Mouse (Mus musculus) limb, embryonic 13.5 days (tissue): ENCODE measurements around the gene Fabp1. TPM values are rescaled to one million over a fixed set of nuclear protein-coding genes. Genes with fewer than 3 reads are reported as not detected.

Source experiments
- ATAC-seq: fragments of 200-750 bp; cut with Nextera tagmentation; 2 replicates; pipeline ENCODE4 v1.8.0; 2017; ENCODE audit warnings: low read depth, moderate number of reproducible peaks, moderate TSS enrichment; ENCODE audit not compliant: low FRiP score
- H3K27ac ChIP-seq: fragments of 300-500 bp; sonication (generic); 2 replicates; pipeline ENCODE4 v1.5.1; 2015; ENCODE audit warnings: inconsistent platforms, mild to moderate bottlenecking, moderate library complexity
- H3K27me3 ChIP-seq: fragments of 300-500 bp; sonication (generic); 2 replicates; pipeline ENCODE4 v1.6.1; 2015; ENCODE audit warnings: mild to moderate bottlenecking, inconsistent platforms
- H3K36me3 ChIP-seq: fragments of 300-500 bp; sonication (generic); 2 replicates; pipeline ENCODE4 v1.6.1; 2015; ENCODE audit warnings: inconsistent platforms, mild to moderate bottlenecking, moderate library complexity
- H3K4me1 ChIP-seq: fragments of 300-500 bp; sonication (generic); 2 replicates; pipeline ENCODE4 v1.6.1; 2015; ENCODE audit warnings: inconsistent platforms
- H3K4me2 ChIP-seq: fragments of 300-500 bp; sonication (generic); replicated peaks from 2 replicates; pipeline ENCODE4 v1.6.1; 2015; ENCODE audit warnings: inconsistent platforms, mild to moderate bottlenecking, moderate library complexity
- H3K4me3 ChIP-seq: fragments of 300-500 bp; sonication (generic); 2 replicates; pipeline ENCODE4 v1.5.1; 2015; ENCODE audit warnings: moderate library complexity, mild to moderate bottlenecking, inconsistent platforms
- H3K9ac ChIP-seq: fragments of 300-500 bp; sonication (generic); 2 replicates; pipeline ENCODE4 v1.6.1; 2015; ENCODE audit warnings: mild to moderate bottlenecking, inconsistent platforms
- H3K9me3 ChIP-seq: fragments of 300-500 bp; sonication (generic); 2 replicates; pipeline ENCODE4 v1.6.1; 2016; ENCODE audit warnings: inconsistent platforms
- WGBS: fragments of 180-500 bp; shearing (Covaris S2); methylation state at CpG from one replicate; pipeline ENCODE4 v1.1.7; 2015; 5-methylcytosine and 5-hydroxymethylcytosine counted together
- polyA plus RNA-seq: library from polyadenylated mRNA; unstranded; fragments of >200 nt; fragmentation: Nextera tagmentation; extraction: Ambion mirVana; gene quantifications from 2 replicates; pipeline ENCODE4 v1.2.1, GENCODE M21; 2015

Fabp1 gene
- polyA plus RNA-seq, 1 experiment from 2014 or later: 0.48 TPM

GRCm38 (mm10) chr6:71189578-71189977, 10.0 kb upstream of the Fabp1 start:
- Histone ChIP-seq H3K4me1 (no peaks in the 10 kb centered on the region), H3K9me3 (no peaks in the 10 kb centered on the region), H3K4me3 (no peak overlapping the region), H3K9ac (no peak overlapping the region), H3K27ac (no peak overlapping the region), H3K4me2 (no peak overlapping the region), H3K27me3 (no peaks in the 10 kb centered on the region), H3K36me3 (no peaks in the 10 kb centered on the region)
- WGBS: 24% methylated on average over 1 of the region's 1 CpGs
- no peak for ATAC-seq

GRCm38 (mm10) chr6:71190501-71190900, 9.1 kb upstream of the Fabp1 start:
- Histone ChIP-seq H3K4me3 (no peak overlapping the region), H3K27me3 (no peaks in the 10 kb centered on the region), H3K4me1 (no peaks in the 10 kb centered on the region), H3K9ac (no peak overlapping the region), H3K9me3 (no peaks in the 10 kb centered on the region), H3K27ac (no peak overlapping the region), H3K36me3 (no peaks in the 10 kb centered on the region), H3K4me2 (no peak overlapping the region)
- WGBS: 76% methylated on average over 2 of the region's 2 CpGs
- ATAC-seq: no peak

GRCm38 (mm10) chr6:71193151-71193740, 6.4 kb upstream of the Fabp1 start:
- no peaks in the 10 kb centered on the region for H3K27me3 ChIP-seq
- H3K9me3 ChIP-seq: no peaks in the 10 kb centered on the region
- H3K4me2 ChIP-seq: no peak overlapping the region
- 82% methylated on average over 6 of the region's 6 CpGs for whole genome bisulfite sequencing
- no peaks in the 10 kb centered on the region for H3K36me3 ChIP-seq
- H3K4me3 ChIP-seq: no peak overlapping the region
- no peak overlapping the region for H3K27ac ChIP-seq
- ATAC-seq: no peak
- H3K4me1 ChIP-seq: no peaks in the 10 kb centered on the region
- no peak overlapping the region for H3K9ac ChIP-seq

- no peak for ATAC-seq
- no peak overlapping the region for H3K4me2 ChIP-seq
- H3K9ac ChIP-seq: no peak overlapping the region
- H3K27ac ChIP-seq: no peak overlapping the region
- H3K9me3 ChIP-seq: no peaks in the 10 kb centered on the region
- no peak overlapping the region for H3K4me3 ChIP-seq
- H3K36me3 ChIP-seq: no peaks in the 10 kb centered on the region
- no peaks in the 10 kb centered on the region for H3K4me1 ChIP-seq
- no peaks in the 10 kb centered on the region for H3K27me3 ChIP-seq
Observed at GRCm38 (mm10) chr6:71196107-71196506, 3.5 kb upstream of the Fabp1 start.

- Histone ChIP-seq H3K27me3 (no peaks in the 10 kb centered on the region), H3K36me3 (no peaks in the 10 kb centered on the region), H3K9ac (no peak overlapping the region), H3K4me2 (no peak overlapping the region), H3K9me3 (no peaks in the 10 kb centered on the region), H3K4me1 (peaks cover 3% of the 10 kb centered on the region; the same call in 1 of the 2 replicates), H3K4me3 (no peak overlapping the region), H3K27ac (no peak overlapping the region)
- WGBS: 83% methylated on average over 13 of the region's 13 CpGs
- no peak for ATAC-seq
Observed at GRCm38 (mm10) chr6:71197636-71198535, 1.7 kb upstream of the Fabp1 start.

- no peaks in the 10 kb centered on the region for H3K9me3 ChIP-seq
- ATAC-seq: no peak
- 70% methylated on average over 5 of the region's 5 CpGs for whole genome bisulfite sequencing
- no peaks in the 10 kb centered on the region for H3K27me3 ChIP-seq
- H3K4me2 ChIP-seq: no peak overlapping the region
- H3K9ac ChIP-seq: no peak overlapping the region
- no peak overlapping the region for H3K27ac ChIP-seq
- H3K36me3 ChIP-seq: no peaks in the 10 kb centered on the region
- H3K4me1 ChIP-seq: peaks cover 3% of the 10 kb centered on the region; the same call in 1 of the 2 replicates
- H3K4me3 ChIP-seq: no peak overlapping the region
Observed at GRCm38 (mm10) chr6:71201925-71202324, 2.3 kb downstream of the Fabp1 start.

DNA sequence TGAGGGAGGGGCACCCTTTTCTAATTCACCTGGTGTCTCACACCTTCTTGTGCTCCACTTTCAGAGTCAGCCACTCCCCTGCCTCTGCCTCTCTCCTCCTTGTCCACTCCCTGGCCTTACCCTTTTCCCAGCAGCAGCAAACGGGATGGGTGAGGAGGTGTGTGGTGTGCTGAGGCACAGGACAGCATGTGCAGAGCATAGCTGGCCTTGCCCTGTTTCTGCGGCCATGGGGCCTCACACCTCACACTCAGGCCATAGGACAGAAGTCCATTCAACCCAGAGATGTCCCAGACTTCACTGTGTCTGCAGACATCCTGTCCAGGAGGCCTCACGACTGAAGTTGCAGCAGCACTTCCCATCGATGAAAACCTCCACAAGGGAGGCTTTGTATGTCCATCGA, 4.0 kb downstream of the Fabp1 start:
- H3K4me3 ChIP-seq: no peak overlapping the region
- no peak for ATAC-seq
- no peak overlapping the region for H3K27ac ChIP-seq
- no peak overlapping the region for H3K9ac ChIP-seq
- 74% methylated on average over 5 of the region's 5 CpGs for WGBS
- H3K4me1 ChIP-seq: peaks cover 3% of the 10 kb centered on the region; the same call in 1 of the 2 replicates
- H3K36me3 ChIP-seq: no peaks in the 10 kb centered on the region
- H3K4me2 ChIP-seq: no peak overlapping the region
- H3K27me3 ChIP-seq: no peaks in the 10 kb centered on the region
- H3K9me3 ChIP-seq: no peaks in the 10 kb centered on the region

DNA sequence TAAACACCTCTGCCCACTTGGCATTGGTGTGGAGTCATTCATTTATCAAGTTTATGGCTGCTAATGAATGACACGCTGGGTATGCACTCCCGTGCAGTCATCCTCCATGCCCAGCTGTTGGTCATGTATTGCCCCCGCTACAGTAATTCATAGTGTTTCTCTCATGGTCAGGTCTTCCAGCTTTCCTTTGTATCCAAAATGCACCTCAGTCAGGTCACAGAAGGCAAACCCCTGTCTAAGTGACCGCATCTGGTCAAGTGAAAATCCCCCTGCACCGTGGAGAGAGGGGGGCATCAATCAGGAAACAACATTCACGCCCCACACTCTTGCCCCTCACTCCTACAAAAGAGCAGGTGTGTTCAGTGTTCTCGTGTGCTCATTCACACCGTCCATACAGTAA, 4.5 kb downstream of the Fabp1 start:
- WGBS: 75% methylated on average over 8 of the region's 8 CpGs

DNA sequence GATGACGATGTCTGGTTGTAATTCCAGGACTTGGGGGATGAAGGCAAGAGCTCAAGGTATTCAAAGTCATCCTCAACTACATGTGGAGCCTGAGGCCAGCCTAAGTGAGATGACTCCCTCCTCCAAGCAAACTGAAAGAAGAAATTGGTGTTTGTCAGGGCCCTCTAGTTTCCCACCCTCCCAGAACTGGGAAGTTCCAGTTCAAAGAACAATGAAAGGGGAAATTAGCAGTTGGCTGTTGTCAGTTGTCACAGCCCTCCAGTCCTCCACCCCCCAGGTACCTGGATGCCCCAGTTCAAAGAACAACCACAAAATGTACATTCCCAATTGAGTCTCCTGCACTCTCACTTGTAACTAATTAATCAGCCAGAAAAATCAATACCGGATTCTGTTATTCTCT, 9.1 kb downstream of the Fabp1 start:
- H3K4me1 ChIP-seq: no peaks in the 10 kb centered on the region
- no peaks in the 10 kb centered on the region for H3K27me3 ChIP-seq
- H3K4me2 ChIP-seq: no peak overlapping the region
- WGBS: 73% methylated on average over 2 of the region's 2 CpGs
- no peak overlapping the region for H3K27ac ChIP-seq
- no peak for ATAC-seq
- no peak overlapping the region for H3K9ac ChIP-seq
- 0 out of 2 replicates have a peak, but pooled peaks cover 5% of the 10 kb centered on the region for H3K9me3 ChIP-seq
- no peak overlapping the region for H3K4me3 ChIP-seq
- no peaks in the 10 kb centered on the region for H3K36me3 ChIP-seq

More for the DNA sequence above, 4.5 kb downstream of the Fabp1 start:
- H3K27ac ChIP-seq: no peak overlapping the region
- peaks cover 3% of the 10 kb centered on the region; the same call in 1 of the 2 replicates for H3K4me1 ChIP-seq
- no peak overlapping the region for H3K9ac ChIP-seq
- H3K9me3 ChIP-seq: no peaks in the 10 kb centered on the region
- ATAC-seq: no peak
- no peak overlapping the region for H3K4me2 ChIP-seq
- H3K4me3 ChIP-seq: no peak overlapping the region
- no peaks in the 10 kb centered on the region for H3K27me3 ChIP-seq
- H3K36me3 ChIP-seq: no peaks in the 10 kb centered on the region

DNA sequence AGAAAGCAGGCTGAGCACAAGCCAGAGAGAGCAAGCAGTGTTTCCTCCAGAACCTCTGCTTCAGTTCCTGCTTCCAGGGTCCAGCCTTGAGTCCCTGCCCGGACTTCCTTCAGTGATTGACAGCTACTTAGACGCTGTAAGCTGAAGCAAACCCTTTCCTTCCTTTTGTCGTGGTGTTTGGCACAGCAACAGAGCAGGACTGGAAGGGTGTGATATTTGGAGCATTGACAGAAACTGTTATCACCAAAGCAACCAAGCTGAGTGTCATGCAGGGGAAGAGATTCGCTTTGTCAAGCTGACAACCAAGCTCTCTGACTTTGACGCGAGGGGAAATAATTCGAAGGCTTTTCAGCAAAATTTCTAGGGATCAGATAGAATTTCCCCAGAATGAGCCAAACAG, 12.3 kb downstream of the Fabp1 start:
- Histone ChIP-seq H3K36me3 (no peaks in the 10 kb centered on the region), H3K9ac (no peak overlapping the region), H3K27me3 (no peaks in the 10 kb centered on the region), H3K27ac (no peak overlapping the region), H3K9me3 (0 out of 2 replicates have a peak, but pooled peaks cover 5% of the 10 kb centered on the region), H3K4me2 (no peak overlapping the region), H3K4me3 (no peak overlapping the region), H3K4me1 (no peaks in the 10 kb centered on the region)
- WGBS: 78% methylated on average over 7 of the region's 7 CpGs
- no peak for ATAC-seq

GRCm38 (mm10) chr6:71212471-71212870, 12.8 kb downstream of the Fabp1 start:
- no peak overlapping the region for H3K9ac ChIP-seq
- no peaks in the 10 kb centered on the region for H3K4me1 ChIP-seq
- ATAC-seq: no peak
- H3K36me3 ChIP-seq: no peaks in the 10 kb centered on the region
- no peak overlapping the region for H3K4me2 ChIP-seq
- H3K4me3 ChIP-seq: no peak overlapping the region
- 92% methylated on average over 3 of the region's 3 CpGs for WGBS
- no peak overlapping the region for H3K27ac ChIP-seq
- H3K9me3 ChIP-seq: 0 out of 2 replicates have a peak, but pooled peaks cover 5% of the 10 kb centered on the region
- no peaks in the 10 kb centered on the region for H3K27me3 ChIP-seq

GRCm38 (mm10) chr6:71221501-71221900, 21.9 kb downstream of the Fabp1 start:
- WGBS: 82% methylated on average over 4 of the region's 4 CpGs
- H3K4me3 ChIP-seq: no peak overlapping the region
- H3K9ac ChIP-seq: no peak overlapping the region
- no peaks in the 10 kb centered on the region for H3K36me3 ChIP-seq
- H3K4me2 ChIP-seq: no peak overlapping the region
- no peaks in the 10 kb centered on the region for H3K9me3 ChIP-seq
- no peak for ATAC-seq
- no peak overlapping the region for H3K27ac ChIP-seq
- H3K4me1 ChIP-seq: peaks cover 15% of the 10 kb centered on the region
- H3K27me3 ChIP-seq: no peaks in the 10 kb centered on the region
